Comparison of ENCODE assay signal across 20 mouse cellular contexts in the genomic region with DNA sequence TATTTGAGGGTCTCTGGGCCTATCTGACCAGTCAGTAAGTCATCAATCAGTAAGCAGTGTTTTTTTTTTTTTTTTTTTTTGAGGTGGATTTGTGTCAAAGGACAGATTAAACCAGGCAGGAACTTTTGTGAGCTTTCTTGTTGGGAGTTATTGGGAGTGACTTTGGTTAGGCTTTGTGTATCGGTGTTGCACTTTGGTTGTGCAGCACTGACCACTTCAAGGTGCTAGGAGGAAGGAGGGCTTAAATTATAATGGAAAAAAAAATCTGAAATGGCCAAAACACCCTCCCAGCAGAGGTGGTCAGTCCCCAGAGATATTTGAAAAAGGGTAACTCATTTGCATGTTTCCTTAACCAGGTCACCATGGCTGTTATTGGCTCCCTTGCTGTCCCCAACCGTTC. TPM values are rescaled to one million over a fixed set of nuclear protein-coding genes. Genes with fewer than 3 reads are reported as not detected.
A peak's percentile ranks its signal among the peaks of the same experiment; 100 is the strongest.
DNase-seq lines count a peak whose midpoint lies in the region; ATAC-seq and TF ChIP-seq lines count a peak whose summit lies in the region.
"Had no signal": no experiment of that assay in that cellular context is flagged by ENCODE, and none has a peak within 500 bp of the region (broad histone marks: within the 10 kb centered on the region; RNA-seq: fewer than 3 reads in every experiment).

No protein-coding gene starts in this region.

- ATAC-seq in liver, embryonic 13.5 days (ENCODE audit: low read depth), result no peak
- no peak for ATAC-seq in liver, embryonic 11.5 days (replicated peaks; ENCODE audit: low FRiP score)
- no peak for ATAC-seq in neural tube, embryonic 15.5 days (ENCODE audit: low FRiP score)
- ATAC-seq in forebrain, postnatal 0 days, result no peak
- ATAC-seq: activated CD4-positive, CD25-positive, alpha-beta regulatory T cell, adult 4 months; forebrain, embryonic 13.5 days; forebrain, embryonic 15.5 days; Patski had no signal

- H3K4me1 ChIP-seq in liver, embryonic 13.5 days (replicated peaks), result peaks cover 84% of the 10 kb centered on the region
- H3K4me1 ChIP-seq in liver, embryonic 11.5 days (replicated peaks; ENCODE audit: control insufficient read depth, insufficient read depth, low read length), result peaks cover 36% of the 10 kb centered on the region
- H3K4me1 ChIP-seq in neural tube, embryonic 15.5 days, result peaks cover 40% of the 10 kb centered on the region
- H3K4me1 ChIP-seq in forebrain, postnatal 0 days (ENCODE audit: insufficient read depth), result peaks cover 5% of the 10 kb centered on the region; the same call in 1 of the 2 replicates

- H3K27ac ChIP-seq in liver, embryonic 13.5 days, result peak overlapping the region; percentile 1; the same call in 1 of the 2 replicates
- H3K27ac ChIP-seq in liver, embryonic 11.5 days (ENCODE audit: low read depth, low read length), result no peak overlapping the region
- 0 out of 2 replicates have a peak overlapping the region, but pooled peaks have one; percentile 11 for H3K27ac ChIP-seq in neural tube, embryonic 15.5 days (replicated peaks)
- no peak overlapping the region for H3K27ac ChIP-seq in forebrain, postnatal 0 days (ENCODE audit: low read depth, low read length)
- H3K27ac ChIP-seq: embryonic facial prominence, embryonic 10.5 days; embryonic facial prominence, embryonic 12.5 days; forebrain, embryonic 13.5 days; forebrain, embryonic 15.5 days had no signal

- no peak for TF ChIP-seq CTCF in forebrain, postnatal 0 days (IDR thresholded peaks at IDR 0.05; ENCODE audit: low read depth)

- 77% methylated on average over 2 of the region's 2 CpGs for WGBS in liver, embryonic 13.5 days (ENCODE audit: insufficient replicate concordance)
- WGBS in liver, embryonic 11.5 days, result 96% methylated on average over 2 of the region's 2 CpGs
- 93% methylated on average over 2 of the region's 2 CpGs for WGBS in neural tube, embryonic 15.5 days
- WGBS in forebrain, postnatal 0 days, result 93% methylated on average over 2 of the region's 2 CpGs

- H3K4me3 ChIP-seq in liver, embryonic 13.5 days (replicated peaks), result no peak overlapping the region
- H3K4me3 ChIP-seq in liver, embryonic 11.5 days (ENCODE audit: low read depth, low read length), result no peak overlapping the region
- no peak overlapping the region for H3K4me3 ChIP-seq in neural tube, embryonic 15.5 days (replicated peaks)
- no peak overlapping the region for H3K4me3 ChIP-seq in forebrain, postnatal 0 days (ENCODE audit: low read depth, low read length)
- H3K4me3 ChIP-seq: embryonic facial prominence, embryonic 10.5 days; embryonic facial prominence, embryonic 12.5 days; forebrain, embryonic 13.5 days; forebrain, embryonic 15.5 days had no signal

- H3K27me3 ChIP-seq in liver, embryonic 13.5 days, result no peaks in the 10 kb centered on the region
- H3K27me3 ChIP-seq in liver, embryonic 11.5 days (replicated peaks; ENCODE audit: control insufficient read depth, insufficient read depth, low read length), result no peaks in the 10 kb centered on the region
- H3K27me3 ChIP-seq in neural tube, embryonic 15.5 days (replicated peaks), result no peaks in the 10 kb centered on the region
- no peaks in the 10 kb centered on the region for H3K27me3 ChIP-seq in forebrain, postnatal 0 days (ENCODE audit: insufficient read depth, low read length)
- H3K27me3 ChIP-seq: embryonic facial prominence, embryonic 12.5 days; forebrain, embryonic 13.5 days; forebrain, embryonic 15.5 days; Patski had no signal

- H3K4me2 ChIP-seq in liver, embryonic 13.5 days, result no peak overlapping the region
- no peak overlapping the region for H3K4me2 ChIP-seq in liver, embryonic 11.5 days
- H3K4me2 ChIP-seq in neural tube, embryonic 15.5 days, result no peak overlapping the region
- H3K4me2 ChIP-seq in forebrain, postnatal 0 days (ENCODE audit: low read depth), result no peak overlapping the region
- H3K4me2 ChIP-seq: embryonic facial prominence, embryonic 12.5 days; forebrain, embryonic 13.5 days; forebrain, embryonic 15.5 days had no signal

- peaks cover 42% of the 10 kb centered on the region for H3K36me3 ChIP-seq in liver, embryonic 13.5 days
- H3K36me3 ChIP-seq in liver, embryonic 11.5 days (ENCODE audit: control insufficient read depth, insufficient read depth, low read length), result peaks cover 9% of the 10 kb centered on the region
- H3K36me3 ChIP-seq in neural tube, embryonic 15.5 days, result peaks cover 26% of the 10 kb centered on the region
- peaks cover 22% of the 10 kb centered on the region for H3K36me3 ChIP-seq in forebrain, postnatal 0 days (ENCODE audit: insufficient read depth)

- H3K9me3 ChIP-seq in liver, embryonic 13.5 days (replicated peaks), result no peaks in the 10 kb centered on the region
- no peaks in the 10 kb centered on the region for H3K9me3 ChIP-seq in liver, embryonic 11.5 days (ENCODE audit: control insufficient read depth, low read length)
- H3K9me3 ChIP-seq in neural tube, embryonic 15.5 days (replicated peaks), result no peaks in the 10 kb centered on the region
- no peaks in the 10 kb centered on the region for H3K9me3 ChIP-seq in forebrain, postnatal 0 days (ENCODE audit: low read length)
- H3K9me3 ChIP-seq: embryonic facial prominence, embryonic 10.5 days; embryonic facial prominence, embryonic 12.5 days; forebrain, embryonic 13.5 days; forebrain, embryonic 15.5 days; G1E had no signal

- DNase-seq in liver, embryonic 13.5 days, result no peak
- DNase-seq in liver, embryonic 11.5 days (ENCODE audit: low spot score), result no peak
- DNase-seq in neural tube, embryonic 10.5 days (ENCODE audit: extremely low spot score, low spot score), result no peak
- DNase-seq in forebrain, postnatal 0 days, result no peak
- DNase-seq: adrenal gland, adult 8-10 months; adrenal gland, postnatal 14 days; adrenal gland, postnatal 36 days; cerebellum, adult 11-12 months; cerebellum, adult 2 months; cerebellum, adult 9-10 months; cerebellum, postnatal 10 days; cerebellum, postnatal 25 days had no signal

- H3K9ac ChIP-seq in liver, embryonic 13.5 days, result no peak overlapping the region
- H3K9ac ChIP-seq in liver, embryonic 11.5 days (ENCODE audit: low read depth, low read length), result no peak overlapping the region
- H3K9ac ChIP-seq in neural tube, embryonic 15.5 days (replicated peaks), result no peak overlapping the region
- no peak overlapping the region for H3K9ac ChIP-seq in forebrain, postnatal 0 days
- H3K9ac ChIP-seq: embryonic facial prominence, embryonic 12.5 days; forebrain, embryonic 13.5 days; forebrain, embryonic 15.5 days had no signal

RNA-seq across cellular contexts. Expression of gene Pgs1, which starts 11.0 kb away (rescaled TPM):
- 18.1 and 19.4 TPM in 2 replicates for polyA plus RNA-seq in liver, embryonic 13.5 days (2015; fragmentation: Nextera tagmentation; extraction: Ambion mirVana)
- 31.5 and 31.9 TPM in 2 replicates for polyA plus RNA-seq in liver, embryonic 11.5 days (2014; fragmentation: Nextera tagmentation; extraction: Ambion mirVana)
- polyA plus RNA-seq in neural tube, embryonic 15.5 days (2015; fragmentation: Nextera tagmentation; extraction: Ambion mirVana), result 60.7 and 62.8 TPM in 2 replicates
- total RNA-seq in forebrain, postnatal 0 days (2014; rRNA removed), result 55.7 and 63.0 TPM in 2 replicates
- polyA plus RNA-seq in forebrain, postnatal 0 days (2015; fragmentation: Nextera tagmentation; extraction: Ambion mirVana), result 47.7 and 54.4 TPM in 2 replicates

RNA-seq across cellular contexts. Expression of gene Socs3, which starts 27.2 kb away (rescaled TPM):
- polyA plus RNA-seq in liver, embryonic 13.5 days (2015; fragmentation: Nextera tagmentation; extraction: Ambion mirVana), result 6.7 and 6.9 TPM in 2 replicates
- 3.7 and 4.6 TPM in 2 replicates for polyA plus RNA-seq in liver, embryonic 11.5 days (2014; fragmentation: Nextera tagmentation; extraction: Ambion mirVana)
- 6.7 and 13.2 TPM in 2 replicates for polyA plus RNA-seq in neural tube, embryonic 15.5 days (2015; fragmentation: Nextera tagmentation; extraction: Ambion mirVana)
- 7.8 and 11.0 TPM in 2 replicates for total RNA-seq in forebrain, postnatal 0 days (2014; rRNA removed)
- polyA plus RNA-seq in forebrain, postnatal 0 days (2015; fragmentation: Nextera tagmentation; extraction: Ambion mirVana), result 6.5 and 8.4 TPM in 2 replicates

Comparison
In these comparisons a context has a peak if more than half of its experiments do, and no peak if none do; other contexts are left out.
1. H3K27ac ChIP-seq: peak in liver, embryonic 13.5 days (single experiment) and neural tube, embryonic 15.5 days (single experiment); none in liver, embryonic 11.5 days (single experiment) and forebrain, postnatal 0 days (single experiment).